Mouse (Mus musculus): Measurements from ENCODE around the gene Nkx2-4. TPM values are rescaled to one million over a fixed set of nuclear protein-coding genes. Genes with fewer than 3 reads are reported as not detected.

Nkx2-4 gene
- polyA plus RNA-seq, 1 experiment from 2014 or later: not detected

DNA sequence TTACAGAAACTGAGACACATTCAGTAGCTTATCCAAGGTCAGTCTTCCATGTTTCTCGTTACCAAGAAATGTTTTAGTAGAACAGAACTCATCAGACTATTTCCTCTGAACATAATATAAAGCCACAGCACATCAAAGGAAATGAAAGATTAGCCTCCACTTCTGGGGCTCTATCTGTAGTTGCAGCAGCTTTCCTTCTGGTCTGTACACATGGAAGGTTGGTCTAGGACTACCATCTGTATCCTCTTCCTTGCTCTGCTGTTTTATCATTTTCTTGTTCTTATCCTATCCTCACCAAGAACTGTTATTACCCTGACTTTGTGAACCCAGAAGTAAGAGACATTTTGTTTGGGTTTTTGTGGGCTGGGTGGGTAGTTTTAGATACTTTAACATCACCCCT lies 14.9 kb downstream of the Nkx2-4 start:
- no peak for ATAC-seq (ENCODE audit: insufficient number of reproducible peaks, insufficient read depth, low FRiP score, low TSS enrichment, low read depth)
- Histone ChIP-seq H3K36me3 (peaks cover 37% of the 10 kb centered on the region), H3K4me3 (replicated peaks) (no peak overlapping the region), H3K4me2 (no peak overlapping the region), H3K4me1 (replicated peaks) (no peaks in the 10 kb centered on the region), H3K9me3 (no peaks in the 10 kb centered on the region), H3K27me3 (no peaks in the 10 kb centered on the region), H3K9ac (replicated peaks) (no peak overlapping the region), H3K27ac (no peak overlapping the region)
- 94% methylated on average over 1 of the region's 1 CpGs for WGBS

DNA sequence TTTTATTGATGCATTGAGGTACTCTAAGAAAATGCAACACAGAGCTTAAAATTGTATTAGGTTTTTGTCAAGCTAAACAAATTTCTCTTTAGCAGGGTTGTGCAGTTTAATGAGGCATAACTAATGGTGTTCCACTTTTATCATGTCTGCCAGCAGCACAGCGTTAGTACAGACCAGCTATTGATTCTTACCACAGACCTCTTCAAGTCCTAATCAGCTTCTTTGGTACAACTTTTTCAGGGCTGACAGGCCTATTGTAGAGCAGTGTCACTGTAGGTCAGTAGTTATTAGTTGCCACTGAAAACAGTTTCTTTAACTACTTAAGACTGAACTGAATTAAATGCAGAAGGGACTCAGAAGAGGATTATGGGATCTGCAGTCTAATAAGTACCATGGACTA lies 16.2 kb downstream of the Nkx2-4 start:
- H3K4me3 ChIP-seq (replicated peaks): no peak overlapping the region
- H3K4me1 ChIP-seq (replicated peaks): no peaks in the 10 kb centered on the region
- no peak overlapping the region for H3K9ac ChIP-seq (replicated peaks)
- 79% methylated on average over 1 of the region's 1 CpGs for WGBS
- peaks cover 39% of the 10 kb centered on the region for H3K36me3 ChIP-seq
- no peak for ATAC-seq (ENCODE audit: insufficient number of reproducible peaks, insufficient read depth, low FRiP score, low TSS enrichment, low read depth)
- no peaks in the 10 kb centered on the region for H3K9me3 ChIP-seq
- no peak overlapping the region for H3K4me2 ChIP-seq
- no peaks in the 10 kb centered on the region for H3K27me3 ChIP-seq
- H3K27ac ChIP-seq: no peak overlapping the region

DNA sequence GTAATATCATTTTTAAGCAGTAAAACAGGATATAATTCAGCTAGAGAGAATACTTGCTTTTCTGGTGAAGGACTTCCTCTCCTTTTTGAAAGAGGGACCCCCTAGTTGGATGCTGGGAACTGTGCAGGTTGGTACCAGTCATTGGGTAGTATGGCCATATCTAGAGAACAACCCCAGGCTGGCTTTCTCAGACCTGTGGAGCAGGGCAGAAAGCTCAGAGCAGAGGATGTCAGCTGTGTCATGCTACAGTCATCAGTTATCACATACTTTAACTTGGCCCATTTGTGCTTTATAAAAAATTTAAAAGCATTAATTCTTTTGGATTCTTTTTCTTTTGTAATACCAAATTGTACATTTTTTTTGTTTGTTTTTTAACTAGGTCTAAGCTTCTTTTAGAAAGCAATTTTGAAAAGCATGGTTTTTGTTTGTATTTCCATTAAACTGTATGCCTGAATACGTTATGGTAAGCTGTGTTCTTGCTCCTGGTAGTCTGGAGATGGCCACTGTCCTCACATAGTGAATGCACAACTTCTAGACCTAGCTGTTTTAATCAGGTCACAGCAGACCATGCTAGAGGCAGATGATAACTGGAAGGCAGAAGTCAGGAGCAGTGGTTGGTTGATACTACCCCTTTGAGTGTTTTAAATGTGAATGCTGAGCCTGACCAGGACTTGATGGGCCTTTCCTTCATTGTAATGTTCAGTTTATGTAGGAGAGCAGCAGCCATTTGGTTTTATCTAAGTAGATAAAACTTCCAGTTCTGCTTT lies 17.6 kb downstream of the Nkx2-4 start:
- H3K4me3 ChIP-seq (replicated peaks): no peak overlapping the region
- H3K4me1 ChIP-seq (replicated peaks): no peaks in the 10 kb centered on the region
- peaks cover 39% of the 10 kb centered on the region for H3K36me3 ChIP-seq
- ATAC-seq (ENCODE audit: insufficient number of reproducible peaks, insufficient read depth, low FRiP score, low TSS enrichment, low read depth): no peak
- 93% methylated on average over 1 of the region's 1 CpGs for WGBS
- H3K27me3 ChIP-seq: no peaks in the 10 kb centered on the region
- no peaks in the 10 kb centered on the region for H3K9me3 ChIP-seq
- H3K4me2 ChIP-seq: no peak overlapping the region
- H3K9ac ChIP-seq (replicated peaks): no peak overlapping the region
- no peak overlapping the region for H3K27ac ChIP-seq

DNA sequence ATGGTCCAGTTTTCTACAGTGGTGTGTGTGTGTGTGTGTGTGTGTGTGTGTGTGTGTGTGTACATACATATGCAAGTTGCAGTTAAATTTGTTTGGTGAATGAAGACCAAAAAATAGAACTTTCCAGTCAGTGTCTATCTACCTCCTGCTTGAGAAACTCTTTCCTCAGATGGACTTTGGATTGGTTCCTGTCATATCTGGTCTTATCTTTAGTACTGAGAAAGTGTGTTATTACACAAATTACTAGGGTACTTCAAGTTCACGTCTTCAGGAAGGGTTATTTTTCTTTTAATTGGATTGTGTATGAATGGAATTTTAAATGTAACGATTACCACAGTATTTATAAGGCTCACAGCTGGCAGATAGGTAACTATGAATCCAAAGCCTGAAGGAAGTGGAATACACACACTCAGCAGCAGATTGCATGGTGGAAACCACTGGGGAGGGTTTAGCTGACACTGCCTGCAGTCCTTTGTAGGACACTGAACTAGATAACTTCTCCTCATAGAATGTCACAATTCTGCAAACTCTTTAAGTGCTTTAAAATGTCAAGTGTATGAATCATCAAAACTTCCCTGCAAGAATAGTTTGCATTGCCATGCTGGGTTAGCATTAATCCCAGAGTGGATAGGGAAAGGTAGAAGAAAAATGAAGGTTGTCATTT lies 31.9 kb downstream of the Nkx2-4 start:
- no peak overlapping the region for H3K9ac ChIP-seq (replicated peaks)
- H3K27me3 ChIP-seq: no peaks in the 10 kb centered on the region
- H3K4me2 ChIP-seq: no peak overlapping the region
- no peaks in the 10 kb centered on the region for H3K4me1 ChIP-seq (replicated peaks)
- no peak overlapping the region for H3K4me3 ChIP-seq (replicated peaks)
- H3K36me3 ChIP-seq: peaks cover 67% of the 10 kb centered on the region
- no peaks in the 10 kb centered on the region for H3K9me3 ChIP-seq
- H3K27ac ChIP-seq: no peak overlapping the region
- 90% methylated on average over 2 of the region's 2 CpGs for WGBS
- ATAC-seq (ENCODE audit: insufficient number of reproducible peaks, insufficient read depth, low FRiP score, low TSS enrichment, low read depth): no peak

DNA sequence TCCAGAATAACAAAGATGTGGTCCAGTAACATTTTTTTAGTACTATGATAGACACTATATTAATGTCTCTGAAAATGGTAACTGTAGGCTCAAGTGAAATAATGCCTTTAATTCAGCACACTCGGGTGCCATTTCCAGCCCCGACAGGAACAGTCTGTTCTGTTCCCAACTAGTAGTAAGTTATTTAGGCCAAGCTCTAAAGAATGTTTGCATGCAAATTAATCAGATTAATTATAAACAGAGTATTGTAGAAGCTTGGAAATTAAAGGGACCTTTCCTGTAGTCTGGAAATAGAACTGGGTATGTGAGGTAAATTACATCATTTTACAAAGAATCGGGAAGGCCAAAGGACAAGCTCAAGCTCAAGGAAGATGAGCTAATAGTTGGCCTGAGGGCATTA lies 38.2 kb downstream of the Nkx2-4 start:
- Histone ChIP-seq H3K4me2 (no peak overlapping the region), H3K9ac (replicated peaks) (no peak overlapping the region), H3K4me3 (replicated peaks) (no peak overlapping the region), H3K27me3 (no peaks in the 10 kb centered on the region), H3K36me3 (peaks cover 67% of the 10 kb centered on the region), H3K4me1 (replicated peaks) (no peaks in the 10 kb centered on the region), H3K9me3 (no peaks in the 10 kb centered on the region), H3K27ac (no peak overlapping the region)
- WGBS: 91% methylated on average over 3 of the region's 3 CpGs
- no peak for ATAC-seq (ENCODE audit: insufficient number of reproducible peaks, insufficient read depth, low FRiP score, low TSS enrichment, low read depth)

DNA sequence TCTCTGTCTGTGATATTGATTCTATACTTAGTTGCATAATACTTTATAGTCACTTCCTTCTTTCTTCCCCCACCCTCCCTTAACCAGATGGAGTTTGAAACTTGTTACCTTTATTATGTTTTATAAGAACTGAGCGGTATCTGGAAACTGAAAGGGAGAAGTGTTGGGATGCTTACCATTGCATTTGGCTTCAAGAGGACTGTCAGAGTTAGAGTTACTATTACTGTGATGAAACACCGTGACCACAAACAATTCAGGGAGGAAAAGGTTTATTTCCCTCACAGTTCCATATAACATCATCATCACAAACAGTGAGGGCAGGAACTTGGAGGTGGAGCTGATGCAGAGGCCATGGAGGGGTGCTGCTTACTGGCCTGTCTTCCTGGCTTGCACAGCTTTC lies 49.4 kb downstream of the Nkx2-4 start:
- no peak for ATAC-seq (ENCODE audit: insufficient number of reproducible peaks, insufficient read depth, low FRiP score, low TSS enrichment, low read depth)
- Histone ChIP-seq H3K27me3 (no peaks in the 10 kb centered on the region), H3K27ac (no peak overlapping the region), H3K4me1 (replicated peaks) (no peaks in the 10 kb centered on the region), H3K36me3 (peaks cover 61% of the 10 kb centered on the region), H3K4me3 (replicated peaks) (no peak overlapping the region), H3K9me3 (no peaks in the 10 kb centered on the region), H3K9ac (replicated peaks) (no peak overlapping the region), H3K4me2 (no peak overlapping the region)
- 93% methylated on average over 2 of the region's 2 CpGs for WGBS

Other genes starting within 250 kb of the Nkx2-4 start
- gene Kiz, start 229.6 kb downstream of the Nkx2-4 start, polyA plus RNA-seq (2016; fragmentation: Nextera tagmentation; extraction: Ambion mirVana): 33.9 and 35.5 TPM in 2 replicates
- gene Xrn2, start 72.4 kb downstream of the Nkx2-4 start, polyA plus RNA-seq (2016; fragmentation: Nextera tagmentation; extraction: Ambion mirVana): 93.4 and 95.3 TPM in 2 replicates
- gene Nkx2-2, start 108.8 kb upstream of the Nkx2-4 start, polyA plus RNA-seq (2016; fragmentation: Nextera tagmentation; extraction: Ambion mirVana): not detected in 2 replicates